Mouse (Mus musculus) forebrain, embryonic 14.5 days (tissue): ENCODE measurements at regions not wholly inside any gene's neighbourhood (a gene's known extent, or its start where the extent isn't known, plus 50 kb on each side); places are given as distances from the start of the nearest gene placed in this dataset.

ENCODE experiments used
- ATAC-seq: fragments of 200-750 bp; cut with Nextera tagmentation; 2 replicates; pipeline ENCODE4 v1.8.0; 2017; ENCODE audit warnings: mild to moderate bottlenecking, moderate library complexity
- DNase-seq: peaks from one replicate; pipeline ENCODE4 v3.0.0-alpha.2; 2015; ENCODE audit warnings: low spot score
- H3K27ac ChIP-seq: fragments of 300-500 bp; sonication (generic); 2 replicates; pipeline ENCODE4 v1.5.1; 2014; ENCODE audit warnings: low read depth, mild to moderate bottlenecking, control low read depth, low read length, moderate library complexity
- H3K27me3 ChIP-seq: fragments of 300-500 bp; sonication (generic); replicated peaks from 2 replicates; pipeline ENCODE4 v1.6.1; 2014; ENCODE audit warnings: low read length, control low read depth, mixed read lengths; ENCODE audit not compliant: control insufficient read depth, insufficient read depth
- H3K36me3 ChIP-seq: fragments of 300-500 bp; sonication (generic); 2 replicates; pipeline ENCODE4 v1.6.1; 2014; ENCODE audit warnings: low read length, control low read depth; ENCODE audit not compliant: control insufficient read depth, insufficient read depth
- H3K4me1 ChIP-seq: fragments of 300-500 bp; sonication (generic); 2 replicates; pipeline ENCODE4 v1.6.1; 2014; ENCODE audit warnings: antibody characterized with exemption, low read length, control low read depth; ENCODE audit not compliant: control insufficient read depth, insufficient read depth
- H3K4me2 ChIP-seq: fragments of 300-500 bp; sonication (generic); 2 replicates; pipeline ENCODE4 v1.6.1; 2014; ENCODE audit warnings: mild to moderate bottlenecking, control low read depth, low read length
- H3K4me3 ChIP-seq: fragments of 300-500 bp; sonication (generic); 2 replicates; pipeline ENCODE4 v1.5.1; 2014; ENCODE audit warnings: low read depth, low read length, control low read depth
- H3K9ac ChIP-seq: fragments of 300-500 bp; sonication (generic); 2 replicates; pipeline ENCODE4 v1.6.1; 2014; ENCODE audit warnings: mild to moderate bottlenecking, low read length, control low read depth, moderate library complexity
- H3K9me3 ChIP-seq: fragments of 300-500 bp; sonication (generic); replicated peaks from 2 replicates; pipeline ENCODE4 v1.6.1; 2016; ENCODE audit warnings: low read length, control low read depth, mixed read lengths; ENCODE audit not compliant: control insufficient read depth
- WGBS: fragments of 180-500 bp; shearing (Covaris S2); extraction: QIAGEN DNeasy Blood & Tissue Kit; methylation state at CpG from one replicate; pipeline ENCODE4 v1.1.7; 2014; 5-methylcytosine and 5-hydroxymethylcytosine counted together

DNA sequence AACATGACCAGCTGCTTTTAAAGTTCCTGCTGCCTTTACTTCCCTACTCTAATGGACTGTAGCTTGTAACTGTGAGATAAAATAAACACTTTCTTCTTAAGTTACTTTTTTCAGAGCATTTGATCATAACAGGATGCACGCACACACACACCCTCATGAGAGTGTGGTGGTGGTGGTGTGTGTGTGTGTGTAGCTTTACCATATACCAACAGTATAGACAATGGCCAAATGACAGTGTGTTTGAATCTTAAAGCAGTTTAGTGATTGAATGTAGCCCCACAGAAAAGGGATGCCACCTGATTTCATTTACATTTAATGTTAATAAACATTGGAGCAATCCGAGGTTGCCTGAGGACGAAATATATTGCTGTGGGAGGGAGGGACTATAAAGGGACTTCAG is 108.4 kb upstream of the Cblb start:
- H3K27ac ChIP-seq, result no peak overlapping the region
- no peak overlapping the region for H3K9ac ChIP-seq
- DNase-seq (no peak), ATAC-seq (no peak)
- no peaks in the 10 kb centered on the region for H3K27me3 ChIP-seq
- no peaks in the 10 kb centered on the region for H3K9me3 ChIP-seq
- H3K36me3 ChIP-seq, result no peaks in the 10 kb centered on the region
- H3K4me3 ChIP-seq, result no peak overlapping the region
- H3K4me1 ChIP-seq, result no peaks in the 10 kb centered on the region
- 90% methylated on average over 3 of the region's 3 CpGs for WGBS
- H3K4me2 ChIP-seq, result no peak overlapping the region

DNA sequence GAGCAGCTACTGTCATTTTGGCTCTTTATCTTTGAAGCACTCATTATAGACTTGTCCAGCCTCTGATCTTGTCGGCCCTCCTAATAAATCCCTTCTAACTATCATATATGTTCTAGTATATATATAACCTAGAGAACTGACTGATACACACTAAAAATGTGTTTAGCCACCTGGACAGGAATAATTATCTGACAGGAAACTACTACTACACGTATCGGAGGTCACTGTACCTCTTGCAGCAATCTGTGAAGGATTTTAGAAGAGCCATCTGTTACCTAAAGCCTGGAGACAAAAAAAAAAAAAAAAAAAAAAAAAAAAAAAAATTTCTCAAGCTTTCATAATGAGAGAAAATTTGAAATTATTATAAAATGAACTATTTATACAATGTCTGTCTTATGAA is 105.4 kb upstream of the Cblb start:
- H3K9ac ChIP-seq, result no peak overlapping the region
- H3K4me2 ChIP-seq, result no peak overlapping the region
- H3K4me3 ChIP-seq, result no peak overlapping the region
- no peak for ATAC-seq
- H3K36me3 ChIP-seq, result no peaks in the 10 kb centered on the region
- WGBS, result 86% methylated on average over 3 of the region's 3 CpGs
- no peaks in the 10 kb centered on the region for H3K27me3 ChIP-seq
- H3K4me1 ChIP-seq, result no peaks in the 10 kb centered on the region
- H3K9me3 ChIP-seq, result no peaks in the 10 kb centered on the region
- no peak for DNase-seq
- no peak overlapping the region for H3K27ac ChIP-seq

DNA sequence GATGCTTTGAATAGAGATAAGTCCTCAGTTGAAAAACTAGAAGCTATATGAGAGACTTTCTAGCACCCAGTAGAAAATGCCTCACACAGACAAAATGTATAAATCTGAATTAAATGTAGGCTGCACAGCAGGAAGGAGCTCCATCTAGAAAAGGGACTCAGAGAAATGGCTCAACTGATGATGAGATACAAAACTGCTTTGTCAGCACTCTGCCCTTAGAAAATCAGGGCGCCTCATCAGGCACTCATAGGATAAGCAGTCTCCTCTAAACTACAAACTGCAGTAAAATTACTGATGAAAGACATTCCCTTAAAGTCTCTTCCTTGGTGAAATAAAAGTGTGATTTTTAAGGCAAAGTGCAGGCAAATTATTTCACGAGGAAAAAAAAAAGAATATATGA is 97.9 kb upstream of the Cblb start:
- no peaks in the 10 kb centered on the region for H3K36me3 ChIP-seq
- no peak overlapping the region for H3K9ac ChIP-seq
- no peak for DNase-seq
- WGBS, result 84% methylated on average over 2 of the region's 2 CpGs
- H3K4me2 ChIP-seq, result no peak overlapping the region
- no peaks in the 10 kb centered on the region for H3K27me3 ChIP-seq
- H3K27ac ChIP-seq, result no peak overlapping the region
- no peaks in the 10 kb centered on the region for H3K9me3 ChIP-seq
- ATAC-seq, result no peak
- no peaks in the 10 kb centered on the region for H3K4me1 ChIP-seq
- no peak overlapping the region for H3K4me3 ChIP-seq

DNA sequence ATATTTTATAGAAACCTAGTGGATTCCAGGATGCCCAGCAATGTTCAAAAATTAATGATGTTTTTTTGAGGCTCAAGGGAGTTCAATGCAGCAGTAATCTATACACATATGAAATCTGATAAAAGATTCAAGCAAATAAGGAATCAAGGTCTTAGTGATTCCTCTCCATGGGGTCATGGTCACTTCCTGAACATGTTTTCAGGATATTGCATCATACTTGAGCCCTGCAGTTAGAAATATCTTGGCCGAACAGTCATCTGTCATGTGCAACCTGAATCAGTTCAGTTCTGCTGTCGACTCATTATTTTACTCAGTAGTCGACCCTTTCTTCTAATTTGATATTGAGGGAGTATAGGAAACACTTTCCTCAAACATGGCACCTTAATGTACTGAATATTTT is 97.1 kb upstream of the Cblb start:
- Histone ChIP-seq H3K4me1 (no peaks in the 10 kb centered on the region), H3K4me3 (no peak overlapping the region), H3K9ac (no peak overlapping the region), H3K4me2 (no peak overlapping the region), H3K9me3 (no peaks in the 10 kb centered on the region), H3K27me3 (no peaks in the 10 kb centered on the region), H3K36me3 (no peaks in the 10 kb centered on the region), H3K27ac (no peak overlapping the region)
- 88% methylated on average over 3 of the region's 3 CpGs for WGBS
- ATAC-seq (no peak), DNase-seq (no peak)

DNA sequence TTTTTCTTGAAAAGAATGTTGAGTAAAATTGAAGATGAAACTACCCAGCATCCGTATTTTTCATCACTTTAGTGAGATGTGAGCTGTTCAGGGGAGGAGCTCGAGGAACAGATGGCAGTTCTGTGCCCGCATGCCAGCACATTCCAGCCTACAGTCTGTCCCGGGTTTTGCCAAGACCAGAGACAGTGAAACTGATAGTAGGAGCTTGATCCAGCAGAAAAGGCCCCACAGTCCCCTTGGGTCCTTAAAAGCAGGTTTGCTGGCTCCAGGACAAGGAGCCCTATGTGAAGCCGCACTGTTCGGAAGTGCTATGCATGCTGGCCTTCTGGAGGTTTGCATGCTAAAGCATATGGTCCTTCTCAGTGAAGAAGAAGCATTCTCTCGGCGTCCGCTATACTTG is 93.7 kb upstream of the Cblb start:
- WGBS, result 73% methylated on average over 9 of the region's 9 CpGs
- H3K4me3 ChIP-seq, result no peak overlapping the region
- H3K9me3 ChIP-seq, result no peaks in the 10 kb centered on the region
- peak; percentile 89 for ATAC-seq
- H3K27ac ChIP-seq, result no peak overlapping the region
- H3K27me3 ChIP-seq, result no peaks in the 10 kb centered on the region
- H3K9ac ChIP-seq, result no peak overlapping the region
- no peaks in the 10 kb centered on the region for H3K4me1 ChIP-seq
- H3K4me2 ChIP-seq, result no peak overlapping the region
- peak; percentile 77 for DNase-seq
- H3K36me3 ChIP-seq, result no peaks in the 10 kb centered on the region

DNA sequence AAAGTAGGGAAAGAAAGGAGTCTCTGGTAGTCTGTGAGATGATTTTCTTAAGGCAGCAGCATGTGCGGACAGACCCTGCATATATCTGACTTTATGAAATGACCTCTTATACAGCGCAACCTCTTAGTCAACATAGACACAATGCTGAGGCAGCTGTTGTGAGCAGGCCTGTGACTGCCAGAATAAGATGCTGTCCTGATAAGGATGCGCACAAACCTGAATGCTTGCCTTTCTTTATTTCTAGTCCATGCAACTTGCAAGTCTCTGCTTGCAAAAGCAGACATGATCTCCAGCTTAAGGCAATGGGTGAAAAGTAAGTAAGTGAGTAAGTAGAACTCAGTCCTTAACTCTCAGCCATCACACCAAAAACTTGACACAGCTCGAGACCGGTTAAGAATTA is 92.0 kb upstream of the Cblb start:
- Histone ChIP-seq H3K4me3 (no peak overlapping the region), H3K9ac (no peak overlapping the region), H3K9me3 (no peaks in the 10 kb centered on the region), H3K36me3 (no peaks in the 10 kb centered on the region), H3K4me2 (no peak overlapping the region), H3K27me3 (no peaks in the 10 kb centered on the region), H3K4me1 (no peaks in the 10 kb centered on the region), H3K27ac (no peak overlapping the region)
- DNase-seq (no peak), ATAC-seq (no peak)
- WGBS, result 97% methylated on average over 5 of the region's 5 CpGs

DNA sequence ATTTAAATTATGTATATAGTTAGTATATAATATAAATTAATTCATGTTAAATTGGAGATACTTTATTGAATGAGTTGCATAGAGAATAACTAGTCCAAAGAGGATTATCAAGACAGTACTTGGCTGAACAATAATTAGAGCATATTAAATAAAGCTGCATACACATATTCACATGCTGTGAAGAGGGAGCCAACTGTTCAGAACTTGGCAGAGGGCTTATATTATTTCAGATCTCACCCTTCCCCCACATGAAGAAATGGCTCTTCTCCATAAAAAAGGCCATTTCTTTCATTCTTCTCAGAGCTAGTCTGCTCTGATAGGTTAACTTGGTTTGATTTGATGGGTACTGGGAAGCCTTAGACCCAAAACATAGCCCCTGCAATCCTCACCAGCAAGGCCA is 90.5 kb upstream of the Cblb start:
- Histone ChIP-seq H3K27ac (no peak overlapping the region), H3K4me3 (no peak overlapping the region), H3K9ac (no peak overlapping the region), H3K27me3 (no peaks in the 10 kb centered on the region), H3K36me3 (no peaks in the 10 kb centered on the region), H3K4me1 (no peaks in the 10 kb centered on the region), H3K4me2 (no peak overlapping the region), H3K9me3 (no peaks in the 10 kb centered on the region)
- ATAC-seq (peak; percentile 59; the same call in 1 of the 2 replicates), DNase-seq (peak; percentile 70)

DNA sequence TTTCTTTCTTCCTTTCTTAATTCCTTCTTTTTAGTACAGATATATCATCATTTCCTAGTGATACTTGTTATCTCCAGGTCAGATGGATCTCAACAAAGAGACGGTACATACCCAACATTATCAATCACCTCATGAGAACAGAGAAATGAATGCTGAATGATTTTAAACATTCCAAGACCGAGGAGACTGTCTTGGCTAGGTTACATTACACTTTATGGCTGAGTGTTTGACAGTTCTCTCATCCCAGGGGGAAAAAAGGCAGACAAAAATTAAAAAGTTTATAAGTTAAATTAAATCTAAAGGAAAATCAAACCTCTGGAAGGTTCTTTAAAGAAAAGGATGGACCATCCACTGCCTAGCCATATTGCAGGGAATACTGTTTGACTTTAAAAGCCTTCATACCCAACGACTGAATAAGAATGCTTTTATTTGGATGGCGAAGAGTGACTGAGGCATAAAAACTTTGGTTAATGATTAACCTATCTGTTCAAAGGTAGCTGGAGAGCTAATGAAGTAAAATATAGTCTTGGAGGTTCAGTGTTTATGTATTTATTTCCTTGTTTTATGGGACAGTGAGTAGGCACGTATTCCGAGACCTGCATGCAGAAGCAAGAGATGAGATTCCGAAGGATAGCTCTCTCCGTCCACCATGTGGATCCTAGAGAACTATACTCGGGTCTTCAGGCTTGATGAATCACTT is 88.4 kb upstream of the Cblb start:
- 91% methylated on average over 9 of the region's 9 CpGs for whole genome bisulfite sequencing
- Histone ChIP-seq H3K9ac (no peak overlapping the region), H3K27ac (no peak overlapping the region), H3K9me3 (no peaks in the 10 kb centered on the region), H3K27me3 (no peaks in the 10 kb centered on the region), H3K4me1 (no peaks in the 10 kb centered on the region), H3K36me3 (no peaks in the 10 kb centered on the region), H3K4me3 (no peak overlapping the region), H3K4me2 (no peak overlapping the region)
- no peak for DNase-seq
- no peak for ATAC-seq

DNA sequence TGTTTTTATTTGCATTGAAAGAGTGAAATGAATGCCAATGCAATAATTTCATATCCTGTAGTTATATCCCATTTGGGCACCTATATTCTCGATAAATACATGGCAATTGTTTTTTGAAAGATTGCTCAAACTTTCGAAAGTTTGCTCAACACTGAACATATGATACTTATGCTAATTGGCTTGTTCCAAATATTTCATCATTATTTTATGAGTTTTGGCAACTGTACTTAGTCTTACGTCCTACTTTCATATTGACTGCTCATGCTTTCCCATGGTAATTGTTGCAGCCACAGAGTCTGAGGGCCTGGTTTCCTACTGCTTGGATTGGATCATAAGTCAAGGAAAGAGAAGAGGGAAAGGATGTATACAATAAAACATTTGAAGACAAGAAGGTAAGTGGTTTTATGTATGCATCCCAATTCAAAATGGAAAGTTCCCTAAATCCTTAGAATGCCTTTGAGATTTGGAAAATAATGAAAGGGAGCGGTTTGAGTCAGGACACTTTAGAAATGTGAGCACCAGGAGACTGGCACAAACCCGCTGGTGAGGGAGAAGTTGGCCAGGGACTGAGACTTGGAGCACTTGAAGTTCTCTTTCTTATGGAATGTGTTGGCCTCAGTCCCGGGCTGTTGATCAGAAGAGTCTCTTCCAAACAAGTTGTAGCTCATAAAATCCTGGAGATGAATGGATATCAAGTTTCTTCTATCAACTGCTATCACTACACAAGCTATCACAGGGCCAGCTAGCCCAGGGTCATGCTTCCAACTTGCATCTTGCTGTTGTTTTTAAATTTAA is 63.8 kb upstream of the Cblb start:
- H3K4me2 ChIP-seq, result no peak overlapping the region
- no peak overlapping the region for H3K9ac ChIP-seq
- H3K4me1 ChIP-seq, result no peaks in the 10 kb centered on the region
- DNase-seq (no peak), ATAC-seq (no peak)
- 89% methylated on average over 6 of the region's 6 CpGs for WGBS
- H3K9me3 ChIP-seq, result no peaks in the 10 kb centered on the region
- no peak overlapping the region for H3K4me3 ChIP-seq
- H3K36me3 ChIP-seq, result no peaks in the 10 kb centered on the region
- no peak overlapping the region for H3K27ac ChIP-seq
- H3K27me3 ChIP-seq, result no peaks in the 10 kb centered on the region
